Mouse (Mus musculus) liver, embryonic 14.5 days (tissue): ENCODE results near the gene Sparcl1.

Source experiments
- CTCF ChIP-seq: IDR thresholded peaks from 2 replicates; pipeline ENCODE4 v1.5.1; 2016; ENCODE audit warnings: antibody characterized with exemption, low read depth, control low read depth
- EP300 ChIP-seq: IDR thresholded peaks from 2 replicates; pipeline ENCODE4 v1.6.1; 2016; ENCODE audit warnings: antibody characterized with exemption, low read depth

- TF ChIP-seq CTCF (no peak), EP300 (no peak)
These were observed 66.1 kb downstream of the Sparcl1 start for GRCm38 (mm10) chr5:104047200-104048105.
